Mouse (Mus musculus): ENCODE measurements around the gene Gm49711. TPM values are rescaled to one million over a fixed set of nuclear protein-coding genes. Genes with fewer than 3 reads are reported as not detected.

The Gm49711 gene
- polyA plus RNA-seq (2012; rRNA removed): 0.41 and 0.49 TPM in 2 replicates

GRCm38 (mm10) chr16:92057852-92058643 lies at the start of gene Gm49711, which contains the start of the genes Mrps6 and Slc5a3:
Gene Gm49711, plus strand, starts transcription at chr16:92058316.
Gene Mrps6, plus strand, starts transcription at chr16:92058270.
Gene Slc5a3, plus strand, starts transcription at chr16:92058322.

Other genes starting within 250 kb of the Gm49711 start
- gene Mrps6, start within 50 bp of the Gm49711 start, polyA plus RNA-seq (2012; rRNA removed): 106 and 112 TPM in 2 replicates
- 6.1 and 7.5 TPM in 2 replicates for gene Slc5a3, start within 50 bp of the Gm49711 start, polyA plus RNA-seq (2012; rRNA removed)
- 3.0 and 8.5 TPM in 2 replicates for gene Kcne2, start 234.1 kb downstream of the Gm49711 start, polyA plus RNA-seq (2012; rRNA removed)
- gene Smim11, start 243.0 kb downstream of the Gm49711 start, polyA plus RNA-seq (2012; rRNA removed): 34.4 and 36.2 TPM in 2 replicates

Measured in central nervous system, embryonic 18 days (tissue).